Mouse (Mus musculus): Measurements from ENCODE around the gene Pnmal1.

Gene Pnmal1

GRCm38 (mm10) chr7:16999650-17000049 lies 40.2 kb downstream of the Pnmal1 start:
- DNase-seq, result peak; percentile 84 to 92

- peak; percentile 86 to 89 for DNase-seq
Measured at GRCm38 (mm10) chr7:17002375-17003195, 43.1 kb downstream of the Pnmal1 start.

GRCm38 (mm10) chr7:17003230-17003960 lies 43.9 kb downstream of the Pnmal1 start:
- DNase-seq, result peak; percentile 50 to 81

- DNase-seq, result peak; percentile 62 to 80
Measured at GRCm38 (mm10) chr7:17004716-17005115, 45.2 kb downstream of the Pnmal1 start.

- DNase-seq, result peak; percentile 59 to 74
Measured at GRCm38 (mm10) chr7:17007300-17007699, 47.8 kb downstream of the Pnmal1 start.

- no peak for DNase-seq
Measured at GRCm38 (mm10) chr7:17009326-17010009, 50.0 kb downstream of the Pnmal1 start.

- DNase-seq, result no peak
Measured at GRCm38 (mm10) chr7:17010010-17010347, 50.5 kb downstream of the Pnmal1 start.

GRCm38 (mm10) chr7:17011909-17012590 lies 52.6 kb downstream of the Pnmal1 start:
- no peak for DNase-seq
